Mouse (Mus musculus) embryonic facial prominence, embryonic 10.5 days (tissue): ENCODE measurements around the gene Trove2. TPM values are rescaled to one million over a fixed set of nuclear protein-coding genes. Genes with fewer than 3 reads are reported as not detected.
"Not testable (repeated sequence)": the region's sequence is repeated elsewhere in the genome, so short reads cannot be mapped to it uniquely, and the experiment has no call there.

ENCODE experiments used
- DNase-seq: peaks from one replicate; pipeline ENCODE4 v3.0.0-alpha.2; 2017; ENCODE audit warnings: low spot score
- H3K27ac ChIP-seq: fragments of 300-500 bp; sonication (generic); replicated peaks from 2 replicates; pipeline ENCODE4 v1.5.1; 2016; ENCODE audit warnings: mild to moderate bottlenecking
- H3K27me3 ChIP-seq: fragments of 300-500 bp; sonication (generic); replicated peaks from 2 replicates; pipeline ENCODE4 v1.6.1; 2016; ENCODE audit warnings: low read depth, mild to moderate bottlenecking; ENCODE audit not compliant: poor library complexity, severe bottlenecking
- H3K36me3 ChIP-seq: fragments of 300-500 bp; sonication (generic); replicated peaks from 2 replicates; pipeline ENCODE4 v1.6.1; 2016; ENCODE audit warnings: mild to moderate bottlenecking, moderate library complexity
- H3K4me1 ChIP-seq: fragments of 300-500 bp; sonication (generic); 2 replicates; pipeline ENCODE4 v1.6.1; 2016
- H3K4me3 ChIP-seq: fragments of 300-500 bp; sonication (generic); 2 replicates; pipeline ENCODE4 v1.5.1; 2016; ENCODE audit warnings: mild to moderate bottlenecking, moderate library complexity
- H3K9me3 ChIP-seq: fragments of 300-500 bp; sonication (generic); 2 replicates; pipeline ENCODE4 v1.6.1; 2016; ENCODE audit warnings: mild to moderate bottlenecking
- WGBS: fragments of 180-500 bp; shearing (Covaris S2); methylation state at CpG from one replicate; pipeline ENCODE4 v1.1.7; 2016; 5-methylcytosine and 5-hydroxymethylcytosine counted together
- polyA plus RNA-seq: library from polyadenylated mRNA; unstranded; fragments of >200 nt; fragmentation: Nextera tagmentation; extraction: Ambion mirVana; gene quantifications from 2 replicates; pipeline ENCODE4 v1.2.1, GENCODE M21; 2016

Trove2 gene
- polyA plus RNA-seq, 1 experiment from 2014 or later = 31.6 TPM

DNA sequence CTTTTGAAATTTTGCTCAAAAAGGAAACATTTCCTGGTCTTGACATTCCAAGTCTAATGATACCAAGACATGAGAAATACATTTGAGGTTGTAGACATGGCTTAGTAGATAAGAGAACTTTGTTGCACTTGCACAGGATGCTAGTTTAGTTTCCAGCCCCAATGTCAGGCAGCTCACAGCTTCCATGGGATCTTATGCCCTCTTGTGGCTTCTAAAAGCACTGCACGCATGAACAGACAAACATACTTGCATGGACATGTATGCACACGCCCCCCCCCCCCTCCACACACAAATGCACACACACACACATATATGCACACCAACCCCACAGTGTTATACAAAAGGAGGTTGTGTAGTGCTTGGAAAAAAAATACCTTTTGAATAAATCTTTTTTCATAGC, 46.0 kb downstream of the Trove2 start:
- 73% methylated on average over 2 of the region's 2 CpGs for WGBS
- H3K27ac ChIP-seq = no peak overlapping the region
- peak; percentile 27 for DNase-seq

DNA sequence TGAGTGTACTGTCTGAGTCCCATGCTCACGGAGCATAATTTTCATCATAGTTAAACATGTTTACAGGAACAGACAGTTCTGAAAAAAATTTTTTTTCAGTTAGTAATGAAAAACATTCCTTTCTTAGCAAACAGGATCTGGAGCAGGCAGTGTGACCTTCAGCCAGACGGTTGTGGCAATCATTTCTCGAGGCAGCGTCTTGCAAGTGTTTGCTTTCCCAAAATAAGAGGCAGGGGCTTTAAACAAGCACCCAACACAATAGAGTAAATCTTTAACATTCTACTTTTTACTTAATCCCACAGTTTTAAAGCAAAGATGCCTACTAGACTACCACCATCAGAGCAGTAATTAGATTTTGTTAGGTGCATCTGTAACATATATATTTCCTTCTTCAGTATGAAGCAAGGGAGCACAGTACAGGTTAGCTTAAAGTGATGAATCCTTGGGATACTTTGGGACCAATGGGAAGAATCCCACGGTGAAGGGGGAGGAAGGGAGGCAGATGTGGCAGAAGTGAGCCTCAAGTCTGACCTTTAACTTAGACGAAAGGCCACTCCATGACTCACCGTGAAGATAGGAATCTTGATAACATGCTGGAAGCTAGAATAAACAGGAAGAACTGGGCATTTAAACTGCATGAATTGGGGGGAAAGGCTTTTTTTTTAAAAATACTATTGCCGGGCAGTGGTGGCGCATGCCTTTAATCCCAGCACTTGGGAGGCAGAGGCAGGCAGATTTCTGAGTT, 49.0 kb downstream of the Trove2 start:
- WGBS = 76% methylated on average over 9 of the region's 9 CpGs
- H3K4me1 ChIP-seq = no peaks in the 10 kb centered on the region
- DNase-seq = no peak
- no peaks in the 10 kb centered on the region for H3K27me3 ChIP-seq
- no peaks in the 10 kb centered on the region for H3K36me3 ChIP-seq
- H3K4me3 ChIP-seq = no peak overlapping the region
- no peaks in the 10 kb centered on the region for H3K9me3 ChIP-seq
- H3K27ac ChIP-seq = no peak overlapping the region

More for the DNA sequence above, 46.0 kb downstream of the Trove2 start:
- Histone ChIP-seq H3K9me3 (no peaks in the 10 kb centered on the region), H3K27me3 (no peaks in the 10 kb centered on the region), H3K4me1 (no peaks in the 10 kb centered on the region), H3K4me3 (no peak overlapping the region), H3K36me3 (no peaks in the 10 kb centered on the region)

DNA sequence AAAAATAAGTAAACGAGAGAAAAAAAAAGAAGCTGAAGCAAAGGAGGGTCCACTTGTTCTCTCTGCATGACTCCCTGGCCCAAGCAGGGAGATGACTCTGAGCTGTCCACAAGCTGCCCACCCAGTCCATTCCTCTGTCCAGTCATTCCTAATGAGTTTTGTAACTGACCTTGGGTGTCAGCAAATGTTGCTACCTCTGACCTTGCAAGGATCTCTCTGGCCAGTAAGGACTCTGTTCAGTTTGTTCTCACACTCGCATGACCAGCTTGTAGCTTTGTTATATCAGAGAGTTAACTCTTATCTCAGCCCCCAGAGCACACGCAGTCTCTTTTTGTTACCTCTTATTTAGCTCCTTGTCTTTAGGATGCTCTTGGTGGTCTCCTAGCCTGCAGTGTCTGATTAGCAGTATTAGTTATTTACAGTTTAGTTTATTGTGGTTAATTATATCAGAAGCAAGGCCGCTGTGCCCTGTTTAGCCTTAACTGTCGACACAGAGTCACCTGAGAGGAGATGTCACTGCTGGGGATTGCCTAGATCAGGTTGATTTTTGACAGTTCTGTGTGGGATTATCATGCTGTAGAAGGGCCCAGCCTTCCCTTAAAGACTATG, 52.3 kb downstream of the Trove2 start:
- Histone ChIP-seq H3K27ac (no peak overlapping the region), H3K27me3 (no peaks in the 10 kb centered on the region), H3K9me3 (no peaks in the 10 kb centered on the region), H3K4me1 (no peaks in the 10 kb centered on the region), H3K36me3 (no peaks in the 10 kb centered on the region), H3K4me3 (no peak overlapping the region)
- 86% methylated on average over 5 of the region's 5 CpGs for WGBS
- DNase-seq = no peak

DNA sequence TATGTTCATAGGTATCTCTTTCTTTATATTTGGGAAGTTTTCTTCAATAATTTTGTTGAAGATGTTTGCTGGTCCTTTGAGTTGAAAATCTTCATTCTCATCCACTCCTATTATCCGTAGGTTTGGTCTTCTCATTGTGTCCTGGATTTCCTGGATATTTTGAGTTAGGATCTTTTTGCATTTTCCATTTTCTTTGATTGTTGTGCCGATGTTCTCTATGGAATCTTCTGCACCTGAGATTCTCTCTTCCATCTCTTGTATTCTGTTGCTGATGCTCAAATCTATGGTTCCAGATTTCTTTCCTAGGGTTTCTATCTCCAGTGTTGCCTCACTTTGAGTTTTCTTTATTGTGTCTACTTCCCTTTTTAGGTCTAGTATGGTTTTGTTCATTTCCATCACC, 60.8 kb downstream of the Trove2 start, which contains the start of gene Glrx2:
Glrx2 (plus strand) TSS at position 301 of the 400 bp plus-strand sequence.
- not testable (repeated sequence) for H3K27ac ChIP-seq, H3K9me3 ChIP-seq, H3K36me3 ChIP-seq, DNase-seq, H3K27me3 ChIP-seq, H3K4me1 ChIP-seq, H3K4me3 ChIP-seq
- WGBS = no CpG with 5 or more reads among the region's 2 CpGs

DNA sequence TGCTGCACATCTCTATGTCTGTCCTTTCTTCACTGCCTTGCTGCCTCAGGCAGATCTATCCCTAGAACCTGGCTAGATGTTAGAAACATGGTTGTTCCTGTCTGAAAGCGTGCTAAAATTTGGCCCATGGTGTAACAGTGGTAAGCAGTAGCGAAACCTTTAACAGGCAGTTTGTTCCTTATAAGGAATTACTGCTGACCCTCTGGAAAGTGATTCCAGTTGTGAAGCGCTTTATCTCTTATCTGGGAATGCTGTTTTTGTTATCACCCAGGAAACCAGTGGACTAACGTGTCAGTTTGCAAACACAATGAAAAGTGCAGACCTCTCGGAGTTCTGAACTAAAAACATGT, 66.3 kb downstream of the Trove2 start:
- Histone ChIP-seq H3K27me3 (no peaks in the 10 kb centered on the region), H3K4me3 (no peak overlapping the region), H3K4me1 (peaks cover 6% of the 10 kb centered on the region), H3K9me3 (no peaks in the 10 kb centered on the region), H3K36me3 (no peaks in the 10 kb centered on the region), H3K27ac (no peak overlapping the region)
- WGBS = 82% methylated on average over 5 of the region's 5 CpGs
- no peak for DNase-seq

DNA sequence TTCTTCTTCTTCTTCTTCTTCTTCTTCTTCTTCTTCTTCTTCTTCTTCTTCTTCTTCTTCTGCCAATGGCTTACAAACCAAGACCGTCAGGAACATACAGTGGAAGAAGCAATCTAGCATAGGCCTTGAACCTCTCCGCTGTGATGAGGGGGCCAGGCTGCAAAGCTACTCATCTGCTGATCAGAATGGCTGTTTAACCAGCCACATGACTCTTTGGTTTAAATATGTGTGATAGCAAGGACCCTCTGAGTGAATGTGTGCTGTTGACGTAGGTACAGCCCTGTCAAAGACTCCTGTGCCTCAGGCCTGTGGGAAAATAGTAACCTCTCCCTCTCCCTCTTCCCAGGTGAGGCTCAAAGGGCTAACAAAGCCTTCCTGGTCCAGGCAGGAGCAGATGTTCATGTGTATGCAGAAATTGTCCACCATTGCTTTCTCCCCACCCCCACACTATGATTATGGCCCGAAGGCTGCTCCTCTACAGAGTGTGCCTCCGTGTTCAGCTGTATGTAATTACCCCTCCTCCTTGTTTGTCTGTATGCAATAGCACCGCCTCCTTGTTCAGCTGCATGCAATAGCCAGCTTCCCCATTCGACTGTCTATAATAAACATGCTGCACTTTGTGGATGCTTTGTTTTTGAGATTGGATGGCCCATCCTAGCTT, 66.8 kb downstream of the Trove2 start:
- peak; percentile 26 for DNase-seq
- Histone ChIP-seq H3K27me3 (no peaks in the 10 kb centered on the region), H3K36me3 (no peaks in the 10 kb centered on the region), H3K4me3 (no peak overlapping the region), H3K4me1 (peaks cover 6% of the 10 kb centered on the region), H3K27ac (peak overlapping the region; percentile 65), H3K9me3 (no peaks in the 10 kb centered on the region)
- WGBS = 61% methylated on average over 7 of the region's 7 CpGs

DNA sequence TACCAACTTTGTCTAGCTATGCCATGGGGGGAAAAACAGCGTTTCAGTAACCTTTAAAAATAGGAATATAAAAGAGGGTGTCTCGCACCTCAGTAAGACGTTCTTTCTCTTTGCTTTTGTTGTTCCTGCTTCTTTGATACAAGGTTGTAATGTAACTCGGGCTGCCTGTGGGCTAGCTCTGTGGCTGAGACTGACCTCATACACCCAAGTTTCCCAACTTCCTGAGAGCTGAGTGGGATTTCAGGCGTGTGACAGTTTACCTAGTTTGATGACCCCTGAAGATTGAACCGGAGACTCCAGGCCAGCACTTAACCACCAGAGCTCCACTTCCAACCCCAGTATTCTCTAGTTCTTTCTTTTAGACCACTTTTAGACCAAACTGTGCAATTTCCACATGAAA, 68.5 kb downstream of the Trove2 start:
- H3K4me1 ChIP-seq = peaks cover 6% of the 10 kb centered on the region
- peaks cover 9% of the 10 kb centered on the region; the same call in 1 of the 2 replicates for H3K27me3 ChIP-seq
- 79% methylated on average over 6 of the region's 6 CpGs for WGBS
- H3K4me3 ChIP-seq = no peak overlapping the region
- H3K36me3 ChIP-seq = no peaks in the 10 kb centered on the region
- no peaks in the 10 kb centered on the region for H3K9me3 ChIP-seq
- H3K27ac ChIP-seq = no peak overlapping the region
- DNase-seq = no peak

DNA sequence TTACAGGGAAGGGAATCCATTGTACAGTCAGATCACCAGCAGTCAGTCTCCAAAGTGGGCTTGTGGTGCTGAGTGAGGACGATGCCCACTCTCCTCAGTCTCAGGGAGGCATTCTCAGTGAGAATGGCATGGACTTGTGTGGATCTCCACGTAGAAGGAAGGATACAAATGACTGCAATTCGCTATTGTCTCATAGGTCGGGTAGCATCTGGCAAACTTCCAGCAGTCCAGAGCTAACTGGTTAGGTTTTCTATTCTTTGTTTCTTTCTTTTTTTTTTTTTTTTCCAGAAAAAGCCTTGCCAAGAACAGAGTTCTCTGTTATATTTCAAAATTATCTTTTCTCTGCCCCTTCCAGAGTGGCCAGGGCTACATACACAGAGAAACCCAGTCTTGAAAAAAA, 69.9 kb downstream of the Trove2 start:
- H3K27me3 ChIP-seq = peaks cover 9% of the 10 kb centered on the region; the same call in 1 of the 2 replicates
- no peaks in the 10 kb centered on the region for H3K9me3 ChIP-seq
- H3K4me3 ChIP-seq = no peak overlapping the region
- H3K4me1 ChIP-seq = peaks cover 6% of the 10 kb centered on the region
- WGBS = 83% methylated on average over 4 of the region's 4 CpGs
- H3K36me3 ChIP-seq = no peaks in the 10 kb centered on the region
- H3K27ac ChIP-seq = no peak overlapping the region
- DNase-seq = no peak

DNA sequence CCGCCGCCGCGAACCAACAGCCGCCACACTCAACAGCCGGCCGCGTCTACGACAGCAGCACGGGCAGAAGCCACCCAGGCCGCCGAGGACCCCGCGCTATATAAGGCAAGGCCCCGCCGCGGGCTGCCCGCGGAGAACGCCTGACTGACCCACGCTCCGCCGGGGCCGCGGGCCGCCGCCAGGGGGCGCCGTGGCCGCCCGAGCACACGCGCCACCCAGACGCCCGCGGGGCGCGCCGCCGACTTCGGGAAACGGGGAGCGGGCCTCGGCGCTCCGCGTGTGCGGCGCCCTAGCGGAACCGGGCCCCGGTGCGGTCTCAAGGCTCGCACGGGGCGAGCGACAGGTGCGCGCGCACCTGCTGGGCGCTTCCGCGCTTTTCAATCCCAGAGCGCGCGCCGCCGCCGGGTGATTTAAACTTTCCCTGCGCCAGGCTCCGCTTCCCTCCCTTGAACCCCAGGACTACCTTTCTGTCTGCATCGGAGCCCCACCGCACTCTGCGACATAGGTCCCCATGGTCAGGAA, 74.1 kb downstream of the Trove2 start, which contains the start of gene Cdc73:
Cdc73 (minus strand) TSS at position 153 of the 522 bp plus-strand sequence.
- Histone ChIP-seq H3K27ac (peak within 1 kb of the TSS; percentile 98), H3K36me3 (peaks cover 12% of the 10 kb centered on the region), H3K4me3 (peak within 1 kb of the TSS; percentile 84), H3K9me3 (no peaks in the 10 kb centered on the region), H3K4me1 (peaks cover 13% of the 10 kb centered on the region), H3K27me3 (peaks cover 9% of the 10 kb centered on the region; the same call in 1 of the 2 replicates)
- peak; percentile 92 for DNase-seq
- WGBS = under 1% methylated on average over 74 of the region's 74 CpGs

DNA sequence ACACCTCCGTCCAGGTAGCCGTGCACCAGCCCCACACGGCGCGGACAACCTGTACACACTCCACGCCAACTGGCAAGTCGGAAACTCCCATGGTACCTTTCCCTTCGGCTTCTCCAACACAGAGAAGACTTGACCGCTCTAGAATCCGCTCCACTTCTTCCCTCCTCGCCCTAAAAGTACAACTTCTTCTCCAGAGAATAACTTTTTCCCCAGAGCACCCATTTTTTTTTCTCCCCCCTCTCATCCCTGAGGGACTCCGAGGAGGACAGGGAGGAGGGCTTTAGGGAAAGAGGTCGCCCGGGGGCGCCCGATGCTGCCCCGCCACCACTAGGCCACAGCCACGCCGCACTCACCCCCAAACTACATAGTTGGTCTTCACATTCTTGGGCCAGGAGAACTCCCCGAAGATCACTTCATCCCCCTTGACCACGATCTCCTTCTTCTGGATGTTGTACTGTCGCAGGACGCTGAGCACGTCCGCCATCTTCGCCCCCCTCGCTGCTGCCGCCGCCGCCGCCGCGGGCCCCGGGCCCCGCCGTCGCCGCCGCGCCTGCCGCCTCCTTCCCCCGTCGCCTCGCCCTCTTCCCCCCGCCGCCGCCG, 74.6 kb downstream of the Trove2 start:
- H3K36me3 ChIP-seq = peaks cover 18% of the 10 kb centered on the region
- H3K27ac ChIP-seq = peak overlapping the region; percentile 98
- DNase-seq = no peak
- H3K4me1 ChIP-seq = peaks cover 13% of the 10 kb centered on the region
- H3K27me3 ChIP-seq = peaks cover 9% of the 10 kb centered on the region; the same call in 1 of the 2 replicates
- peak overlapping the region; percentile 84 for H3K4me3 ChIP-seq
- under 1% methylated on average over 47 of the region's 48 CpGs for WGBS
- no peaks in the 10 kb centered on the region for H3K9me3 ChIP-seq

DNA sequence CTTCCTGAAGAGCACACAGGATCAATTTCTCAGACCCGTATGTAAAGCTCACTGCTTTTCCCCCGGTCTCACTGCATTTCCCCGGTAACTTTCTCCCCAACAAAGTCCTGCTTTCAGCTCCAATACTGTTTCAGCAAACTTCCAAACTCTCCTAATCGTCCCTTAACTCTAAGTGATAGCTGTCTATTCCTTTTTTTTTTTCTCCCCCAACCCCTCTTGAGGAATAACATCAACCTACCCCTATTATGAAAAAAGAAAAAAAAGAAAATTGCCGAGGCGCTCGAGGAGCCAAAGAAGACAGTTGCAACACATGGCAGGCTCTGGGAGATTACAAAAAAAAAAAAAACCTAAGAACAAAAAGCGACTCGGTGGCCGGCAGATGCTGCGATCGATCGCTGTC, 75.1 kb downstream of the Trove2 start:
- DNase-seq = no peak
- peaks cover 9% of the 10 kb centered on the region; the same call in 1 of the 2 replicates for H3K27me3 ChIP-seq
- peaks cover 13% of the 10 kb centered on the region for H3K4me1 ChIP-seq
- H3K9me3 ChIP-seq = no peaks in the 10 kb centered on the region
- WGBS = under 1% methylated on average over 13 of the region's 13 CpGs
- peaks cover 22% of the 10 kb centered on the region for H3K36me3 ChIP-seq
- H3K27ac ChIP-seq = peak overlapping the region; percentile 98
- peak overlapping the region; percentile 84 for H3K4me3 ChIP-seq
